Mouse (Mus musculus): Measurements from ENCODE around the gene A930017K11Rik. TPM values are rescaled to one million over a fixed set of nuclear protein-coding genes. Genes with fewer than 3 reads are reported as not detected.

A930017K11Rik gene
- not detected for polyA plus RNA-seq (2014; fragmentation: Illumina TruSeq; extraction: RNeasy Lipid Tissue Mini Kit (QIAGEN cat#74804); ENCODE audit: low replicate concordance)

GRCm38 (mm10) chr17:25951803-25952623, at the start of gene A930017K11Rik:
A930017K11Rik (minus strand) TSS chr17:25952565.

DNA sequence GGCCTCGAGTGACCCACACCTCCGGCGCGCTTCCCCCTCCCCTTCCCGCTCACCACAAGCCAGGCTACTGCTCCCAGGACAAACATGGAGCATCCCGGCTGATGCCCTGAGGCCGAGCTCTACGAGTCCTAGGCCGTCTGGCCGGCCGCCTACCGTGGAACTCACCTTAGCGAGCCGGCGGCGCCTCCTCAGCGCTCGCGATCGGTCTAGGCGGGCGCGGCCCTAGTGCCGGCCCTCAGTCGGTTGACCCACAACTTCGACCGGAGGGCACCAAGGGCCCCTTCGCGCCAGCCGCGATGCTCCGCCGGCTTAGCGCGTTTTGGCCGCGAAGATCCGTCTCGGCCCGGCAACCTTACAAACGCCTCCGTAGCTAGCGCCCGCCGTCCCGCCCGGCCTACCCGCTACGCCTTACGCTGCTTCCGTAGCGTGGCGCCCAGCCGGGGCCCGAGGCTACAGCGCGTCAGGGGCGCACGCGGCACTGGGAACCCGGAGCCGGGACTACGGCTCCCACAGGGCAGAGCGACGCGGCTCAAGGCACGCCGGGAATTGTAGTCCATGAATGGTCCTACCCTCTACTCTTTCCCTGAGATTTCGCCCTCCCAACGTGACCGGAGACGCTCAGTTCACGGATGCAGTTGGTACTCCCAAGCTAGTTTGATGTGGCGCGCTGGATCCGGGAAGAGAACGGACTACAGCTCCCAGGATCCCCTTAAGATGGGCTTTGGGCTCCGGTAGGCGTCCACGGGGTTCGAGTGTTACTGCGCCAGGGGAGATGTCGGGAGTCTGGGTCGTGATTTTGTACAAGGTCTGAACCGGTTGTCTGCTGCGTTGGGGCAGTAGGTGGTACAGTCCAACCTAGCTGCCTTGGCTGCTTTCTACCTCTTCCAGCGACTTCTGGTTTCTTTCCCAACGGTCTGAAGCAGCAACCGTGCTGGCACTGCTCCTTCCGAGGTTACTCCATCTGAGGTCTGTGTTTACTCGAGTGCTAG, 33.2 kb upstream of the A930017K11Rik start, which contains the start of gene Capn15:
Gene Capn15, minus strand, starts transcription at position 491 of the 989 bp plus-strand sequence.

DNA sequence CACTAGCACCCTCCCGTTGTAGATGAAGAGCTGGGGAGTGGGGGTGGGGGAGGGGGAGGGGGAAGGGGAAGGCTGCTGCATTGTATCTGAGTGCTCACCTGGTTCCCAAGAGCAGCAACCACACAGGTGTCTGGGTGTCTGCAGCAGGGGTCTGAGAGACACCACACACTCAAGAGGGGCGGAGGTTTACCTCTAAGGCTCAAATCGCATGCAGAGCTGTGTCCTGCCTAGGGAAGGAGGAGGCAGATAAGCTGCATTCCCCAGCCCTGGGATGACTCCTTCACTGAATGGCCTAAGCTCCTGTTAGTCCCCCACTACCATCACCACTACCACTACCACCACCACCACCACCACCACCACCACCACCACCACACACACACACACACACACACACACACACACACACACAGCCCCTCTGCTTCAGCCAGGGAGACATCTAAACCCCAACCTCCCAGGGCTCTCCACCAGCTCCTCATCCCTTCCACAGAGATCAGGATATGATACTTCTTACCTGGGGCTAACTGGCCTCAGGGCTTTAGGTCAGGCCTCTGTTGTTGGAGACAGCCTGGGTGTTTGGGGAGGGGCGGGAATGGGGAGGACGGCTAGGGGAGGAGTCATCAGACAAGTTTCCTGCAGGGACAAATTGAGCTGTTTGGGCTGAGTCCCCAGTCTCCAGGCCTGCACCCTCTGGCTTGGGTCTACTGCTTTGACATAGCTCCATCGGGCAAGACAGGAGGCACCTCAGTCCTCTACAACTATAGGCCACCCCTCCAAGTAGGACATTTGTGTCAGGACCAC, 7.8 kb downstream of the A930017K11Rik start, which contains the start of the genes Pigq and Nhlrc4:
Gene Pigq, minus strand, starts transcription at position 571 of the 798 bp plus-strand sequence.
Gene Nhlrc4, minus strand, starts transcription at position 596 of the 798 bp plus-strand sequence.

DNA sequence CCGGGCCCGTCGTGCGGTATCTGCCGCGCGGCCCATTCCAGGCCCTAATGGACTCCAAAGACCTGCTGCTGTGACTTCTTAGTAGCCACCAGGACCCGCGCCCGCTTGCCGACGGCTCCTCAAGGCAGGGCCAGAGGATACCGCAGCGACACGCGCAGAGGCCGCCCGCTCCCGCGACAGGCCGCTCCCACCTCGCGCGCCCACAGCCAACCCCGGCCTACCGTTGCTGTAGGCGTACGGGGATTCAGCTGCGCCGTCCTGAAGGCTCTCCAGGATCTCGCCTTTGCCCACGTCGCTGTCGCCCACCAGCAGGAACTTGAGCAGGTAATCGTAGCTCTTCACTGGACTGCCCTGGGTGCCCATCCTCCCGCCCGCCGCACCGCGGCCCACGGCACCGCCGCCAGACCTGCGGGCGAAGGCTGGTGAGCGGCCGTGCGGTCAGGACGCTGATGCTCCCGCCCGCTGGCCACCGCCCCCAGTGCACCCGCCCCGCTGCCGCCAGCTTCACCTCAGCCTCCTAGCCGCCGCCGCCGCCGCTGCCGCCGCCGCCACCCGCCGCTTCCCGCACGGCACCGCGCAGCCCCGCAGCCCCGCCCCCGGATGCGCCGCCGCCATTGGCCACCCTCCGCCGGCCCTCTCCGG, 33.1 kb downstream of the A930017K11Rik start, which contains the start of gene Rab40c:
Gene Rab40c, minus strand, starts transcription at position 584 of the 642 bp plus-strand sequence.

Other genes with a start within 250 kb of the A930017K11Rik start
- gene Gng13, start 235.4 kb downstream of the A930017K11Rik start, polyA plus RNA-seq (2014; fragmentation: Illumina TruSeq; extraction: RNeasy Lipid Tissue Mini Kit (QIAGEN cat#74804); ENCODE audit: low replicate concordance), result not detected
- gene Chtf18, start 225.1 kb downstream of the A930017K11Rik start, polyA plus RNA-seq (2014; fragmentation: Illumina TruSeq; extraction: RNeasy Lipid Tissue Mini Kit (QIAGEN cat#74804); ENCODE audit: low replicate concordance), result not detected
- gene Rpusd1, start 224.9 kb downstream of the A930017K11Rik start, polyA plus RNA-seq (2014; fragmentation: Illumina TruSeq; extraction: RNeasy Lipid Tissue Mini Kit (QIAGEN cat#74804); ENCODE audit: low replicate concordance), result not detected
- not detected for gene Mslnl, start 216.5 kb downstream of the A930017K11Rik start, polyA plus RNA-seq (2014; fragmentation: Illumina TruSeq; extraction: RNeasy Lipid Tissue Mini Kit (QIAGEN cat#74804); ENCODE audit: low replicate concordance)
- not detected for gene Msln, start 198.2 kb downstream of the A930017K11Rik start, polyA plus RNA-seq (2014; fragmentation: Illumina TruSeq; extraction: RNeasy Lipid Tissue Mini Kit (QIAGEN cat#74804); ENCODE audit: low replicate concordance)
- gene Narfl, start 178.8 kb downstream of the A930017K11Rik start, polyA plus RNA-seq (2014; fragmentation: Illumina TruSeq; extraction: RNeasy Lipid Tissue Mini Kit (QIAGEN cat#74804); ENCODE audit: low replicate concordance), result 0.67 TPM
- not detected for gene Haghl, start 166.9 kb downstream of the A930017K11Rik start, polyA plus RNA-seq (2014; fragmentation: Illumina TruSeq; extraction: RNeasy Lipid Tissue Mini Kit (QIAGEN cat#74804); ENCODE audit: low replicate concordance)
- not detected for gene Ccdc78, start 166.0 kb downstream of the A930017K11Rik start, polyA plus RNA-seq (2014; fragmentation: Illumina TruSeq; extraction: RNeasy Lipid Tissue Mini Kit (QIAGEN cat#74804); ENCODE audit: low replicate concordance)
- gene Fam173a, start 159.7 kb downstream of the A930017K11Rik start, polyA plus RNA-seq (2014; fragmentation: Illumina TruSeq; extraction: RNeasy Lipid Tissue Mini Kit (QIAGEN cat#74804); ENCODE audit: low replicate concordance), result not detected
- not detected for gene AC134908.4, start 156.9 kb downstream of the A930017K11Rik start, polyA plus RNA-seq (2014; fragmentation: Illumina TruSeq; extraction: RNeasy Lipid Tissue Mini Kit (QIAGEN cat#74804); ENCODE audit: low replicate concordance)
- not detected for gene Metrn, start 155.4 kb downstream of the A930017K11Rik start, polyA plus RNA-seq (2014; fragmentation: Illumina TruSeq; extraction: RNeasy Lipid Tissue Mini Kit (QIAGEN cat#74804); ENCODE audit: low replicate concordance)
- 0.67 TPM for gene Fbxl16, start 143.5 kb downstream of the A930017K11Rik start, polyA plus RNA-seq (2014; fragmentation: Illumina TruSeq; extraction: RNeasy Lipid Tissue Mini Kit (QIAGEN cat#74804); ENCODE audit: low replicate concordance)
- gene Wdr24, start 128.9 kb downstream of the A930017K11Rik start, polyA plus RNA-seq (2014; fragmentation: Illumina TruSeq; extraction: RNeasy Lipid Tissue Mini Kit (QIAGEN cat#74804); ENCODE audit: low replicate concordance), result 0.26 TPM
- gene Jmjd8, start 123.7 kb downstream of the A930017K11Rik start, polyA plus RNA-seq (2014; fragmentation: Illumina TruSeq; extraction: RNeasy Lipid Tissue Mini Kit (QIAGEN cat#74804); ENCODE audit: low replicate concordance), result 1.8 TPM
- 4.2 TPM for gene Stub1, start 119.2 kb downstream of the A930017K11Rik start, polyA plus RNA-seq (2014; fragmentation: Illumina TruSeq; extraction: RNeasy Lipid Tissue Mini Kit (QIAGEN cat#74804); ENCODE audit: low replicate concordance)
- not detected for gene Rhbdl1, start 115.3 kb downstream of the A930017K11Rik start, polyA plus RNA-seq (2014; fragmentation: Illumina TruSeq; extraction: RNeasy Lipid Tissue Mini Kit (QIAGEN cat#74804); ENCODE audit: low replicate concordance)
- gene Gm20683, start 110.8 kb downstream of the A930017K11Rik start, polyA plus RNA-seq (2014; fragmentation: Illumina TruSeq; extraction: RNeasy Lipid Tissue Mini Kit (QIAGEN cat#74804); ENCODE audit: low replicate concordance), result not detected
- 13.3 TPM for gene Rhot2, start 107.7 kb downstream of the A930017K11Rik start, polyA plus RNA-seq (2014; fragmentation: Illumina TruSeq; extraction: RNeasy Lipid Tissue Mini Kit (QIAGEN cat#74804); ENCODE audit: low replicate concordance)
- 0.82 TPM for gene Wdr90, start 91.1 kb downstream of the A930017K11Rik start, polyA plus RNA-seq (2014; fragmentation: Illumina TruSeq; extraction: RNeasy Lipid Tissue Mini Kit (QIAGEN cat#74804); ENCODE audit: low replicate concordance)
- gene Mcrip2, start 83.8 kb downstream of the A930017K11Rik start, polyA plus RNA-seq (2014; fragmentation: Illumina TruSeq; extraction: RNeasy Lipid Tissue Mini Kit (QIAGEN cat#74804); ENCODE audit: low replicate concordance), result not detected
- 9.2 TPM for gene Mettl26, start 77.5 kb downstream of the A930017K11Rik start, polyA plus RNA-seq (2014; fragmentation: Illumina TruSeq; extraction: RNeasy Lipid Tissue Mini Kit (QIAGEN cat#74804); ENCODE audit: low replicate concordance)
- not detected for gene Wfikkn1, start 71.7 kb downstream of the A930017K11Rik start, polyA plus RNA-seq (2014; fragmentation: Illumina TruSeq; extraction: RNeasy Lipid Tissue Mini Kit (QIAGEN cat#74804); ENCODE audit: low replicate concordance)
- 0.48 TPM for gene Rab40c, start 32.8 kb downstream of the A930017K11Rik start, polyA plus RNA-seq (2014; fragmentation: Illumina TruSeq; extraction: RNeasy Lipid Tissue Mini Kit (QIAGEN cat#74804); ENCODE audit: low replicate concordance)
- 23.5 TPM for gene Pigq, start 7.6 kb downstream of the A930017K11Rik start, polyA plus RNA-seq (2014; fragmentation: Illumina TruSeq; extraction: RNeasy Lipid Tissue Mini Kit (QIAGEN cat#74804); ENCODE audit: low replicate concordance)
- gene Nhlrc4, start 7.6 kb downstream of the A930017K11Rik start, polyA plus RNA-seq (2014; fragmentation: Illumina TruSeq; extraction: RNeasy Lipid Tissue Mini Kit (QIAGEN cat#74804); ENCODE audit: low replicate concordance), result not detected
- gene Capn15, start 33.2 kb upstream of the A930017K11Rik start, polyA plus RNA-seq (2014; fragmentation: Illumina TruSeq; extraction: RNeasy Lipid Tissue Mini Kit (QIAGEN cat#74804); ENCODE audit: low replicate concordance), result 1.8 TPM
- 7.1 TPM for gene Rab11fip3, start 117.0 kb upstream of the A930017K11Rik start, polyA plus RNA-seq (2014; fragmentation: Illumina TruSeq; extraction: RNeasy Lipid Tissue Mini Kit (QIAGEN cat#74804); ENCODE audit: low replicate concordance)
- gene Decr2, start 137.8 kb upstream of the A930017K11Rik start, polyA plus RNA-seq (2014; fragmentation: Illumina TruSeq; extraction: RNeasy Lipid Tissue Mini Kit (QIAGEN cat#74804); ENCODE audit: low replicate concordance), result 48.4 TPM
- gene Nme4, start 143.0 kb upstream of the A930017K11Rik start, polyA plus RNA-seq (2014; fragmentation: Illumina TruSeq; extraction: RNeasy Lipid Tissue Mini Kit (QIAGEN cat#74804); ENCODE audit: low replicate concordance), result not detected
- 8.8 TPM for gene Tmem8, start 160.7 kb upstream of the A930017K11Rik start, polyA plus RNA-seq (2014; fragmentation: Illumina TruSeq; extraction: RNeasy Lipid Tissue Mini Kit (QIAGEN cat#74804); ENCODE audit: low replicate concordance)
- gene Mrpl28, start 170.9 kb upstream of the A930017K11Rik start, polyA plus RNA-seq (2014; fragmentation: Illumina TruSeq; extraction: RNeasy Lipid Tissue Mini Kit (QIAGEN cat#74804); ENCODE audit: low replicate concordance), result 5.3 TPM
- 10.7 TPM for gene Axin1, start 186.1 kb upstream of the A930017K11Rik start, polyA plus RNA-seq (2014; fragmentation: Illumina TruSeq; extraction: RNeasy Lipid Tissue Mini Kit (QIAGEN cat#74804); ENCODE audit: low replicate concordance)
- 0.26 TPM for gene Pdia2, start 246.5 kb upstream of the A930017K11Rik start, polyA plus RNA-seq (2014; fragmentation: Illumina TruSeq; extraction: RNeasy Lipid Tissue Mini Kit (QIAGEN cat#74804); ENCODE audit: low replicate concordance)

Measured in small intestine, adult 10 weeks (tissue).